Mouse (Mus musculus): ENCODE data around the gene Tpm4.
"Not testable (repeated sequence)": the region's sequence is repeated elsewhere in the genome, so short reads cannot be mapped to it uniquely, and the experiment has no call there.

The Tpm4 gene

GRCm38 (mm10) chr8:72134756-72135445 is at the start of gene Tpm4:
TSS of gene Tpm4 (plus strand) at chr8:72134975.
- DNase-seq: peak; percentile 28

GRCm38 (mm10) chr8:72087611-72088010 is 47.2 kb upstream of the Tpm4 start:
- DNase-seq: not testable (repeated sequence)

GRCm38 (mm10) chr8:72096721-72097120 is 38.1 kb upstream of the Tpm4 start:
- DNase-seq: not testable (repeated sequence)

- not testable (repeated sequence) for DNase-seq
These were observed 35.2 kb upstream of the Tpm4 start for GRCm38 (mm10) chr8:72099377-72100103.

- DNase-seq: no peak
These were observed 29.6 kb upstream of the Tpm4 start for GRCm38 (mm10) chr8:72105165-72105564.

GRCm38 (mm10) chr8:72106740-72107139 is 28.0 kb upstream of the Tpm4 start, which contains the start of gene Olfr374:
TSS of gene Olfr374 (plus strand) at chr8:72107040.
- no peak for DNase-seq

- DNase-seq: no peak
These were observed 23.9 kb upstream of the Tpm4 start for GRCm38 (mm10) chr8:72110876-72111275.

- DNase-seq: no peak
These were observed 22.3 kb upstream of the Tpm4 start for GRCm38 (mm10) chr8:72112486-72112885.

GRCm38 (mm10) chr8:72115202-72115601 is 19.6 kb upstream of the Tpm4 start:
- no peak for DNase-seq

GRCm38 (mm10) chr8:72118616-72119015 is 16.2 kb upstream of the Tpm4 start:
- no peak for DNase-seq

GRCm38 (mm10) chr8:72121486-72121885 is 13.3 kb upstream of the Tpm4 start:
- DNase-seq: not testable (repeated sequence)

GRCm38 (mm10) chr8:72121997-72122396 is 12.8 kb upstream of the Tpm4 start:
- no peak for DNase-seq

GRCm38 (mm10) chr8:72127834-72128233 is 6.9 kb upstream of the Tpm4 start:
- DNase-seq: no peak

GRCm38 (mm10) chr8:72131251-72131650 is 3.5 kb upstream of the Tpm4 start:
- no peak for DNase-seq

GRCm38 (mm10) chr8:72131901-72132300 is 2.9 kb upstream of the Tpm4 start:
- no peak for DNase-seq

GRCm38 (mm10) chr8:72132417-72132816 is 2.4 kb upstream of the Tpm4 start:
- DNase-seq: no peak

- no peak for DNase-seq
These were observed 1.9 kb upstream of the Tpm4 start for GRCm38 (mm10) chr8:72132891-72133290.

GRCm38 (mm10) chr8:72133507-72133906 is 1.3 kb upstream of the Tpm4 start:
- DNase-seq: no peak

- DNase-seq: no peak
These were observed 899 bp downstream of the Tpm4 start for GRCm38 (mm10) chr8:72135446-72136301.

GRCm38 (mm10) chr8:72136302-72136978 is 1.7 kb downstream of the Tpm4 start:
- peak; percentile 11 for DNase-seq

GRCm38 (mm10) chr8:72137431-72137830 is 2.7 kb downstream of the Tpm4 start:
- no peak for DNase-seq

- DNase-seq: no peak
These were observed 3.7 kb downstream of the Tpm4 start for GRCm38 (mm10) chr8:72138456-72138855.
